22 mouse cellular contexts compared by ENCODE assay signal in genomic region chr4:88337365-88337764, GRCm38 (mm10).
A peak's percentile ranks its signal among the peaks of the same experiment; 100 is the strongest.
DNase-seq lines count a peak whose midpoint lies in the region; ATAC-seq lines count a peak whose summit lies in the region.
"Had no signal": no experiment of that assay in that cellular context is flagged by ENCODE, and none has a peak within 500 bp of the region (broad histone marks: within the 10 kb centered on the region; RNA-seq: fewer than 3 reads in every experiment).

No protein-coding gene starts in this region.

- H3K9ac ChIP-seq in forebrain, embryonic 16.5 days (replicated peaks; ENCODE audit: low read depth, low read length) = no peak overlapping the region
- no peak overlapping the region for H3K9ac ChIP-seq in lung, embryonic 15.5 days
- H3K9ac ChIP-seq in forebrain, embryonic 14.5 days (ENCODE audit: low read length) = no peak overlapping the region
- no peak overlapping the region for H3K9ac ChIP-seq in stomach, embryonic 16.5 days (ENCODE audit: low read length)
- H3K9ac ChIP-seq: heart, embryonic 15.5 days; kidney, embryonic 15.5 days; midbrain, embryonic 13.5 days had no signal

- H3K4me1 ChIP-seq in forebrain, embryonic 10.5 days = peaks cover 34% of the 10 kb centered on the region
- H3K4me1 ChIP-seq in forebrain, embryonic 16.5 days (replicated peaks; ENCODE audit: control insufficient read depth, insufficient read depth, low read length) = peaks cover 10% of the 10 kb centered on the region
- H3K4me1 ChIP-seq in lung, embryonic 15.5 days = no peaks in the 10 kb centered on the region
- peaks cover 15% of the 10 kb centered on the region for H3K4me1 ChIP-seq in forebrain, embryonic 14.5 days (ENCODE audit: control insufficient read depth, insufficient read depth, low read length)
- H3K4me1 ChIP-seq in stomach, embryonic 16.5 days (ENCODE audit: control insufficient read depth, insufficient read depth, low read length) = 0 out of 2 replicates have a peak, but pooled peaks cover 3% of the 10 kb centered on the region
- H3K4me1 ChIP-seq: heart, embryonic 15.5 days; kidney, embryonic 15.5 days had no signal

- WGBS in forebrain, embryonic 10.5 days = 80% methylated on average over 2 of the region's 2 CpGs
- WGBS in forebrain, embryonic 16.5 days = 55% methylated on average over 2 of the region's 2 CpGs
- 34% methylated on average over 2 of the region's 2 CpGs for WGBS in lung, embryonic 15.5 days
- WGBS in forebrain, embryonic 14.5 days = 64% methylated on average over 2 of the region's 2 CpGs
- 39% methylated on average over 2 of the region's 2 CpGs for WGBS in stomach, embryonic 16.5 days

- H3K4me3 ChIP-seq in forebrain, embryonic 10.5 days = no peak overlapping the region
- no peak overlapping the region for H3K4me3 ChIP-seq in forebrain, embryonic 16.5 days (replicated peaks; ENCODE audit: low read length)
- H3K4me3 ChIP-seq in lung, embryonic 15.5 days = no peak overlapping the region
- H3K4me3 ChIP-seq in forebrain, embryonic 14.5 days (ENCODE audit: low read depth, low read length) = no peak overlapping the region
- no peak overlapping the region for H3K4me3 ChIP-seq in stomach, embryonic 16.5 days (replicated peaks; ENCODE audit: low read length)
- H3K4me3 ChIP-seq: heart, embryonic 15.5 days; kidney, embryonic 15.5 days; left cerebral cortex, adult 2 months; megakaryocyte, embryonic 14.5 days; midbrain, embryonic 13.5 days had no signal

- H3K27me3 ChIP-seq in forebrain, embryonic 10.5 days (ENCODE audit: poor library complexity, severe bottlenecking) = no peaks in the 10 kb centered on the region
- no peaks in the 10 kb centered on the region for H3K27me3 ChIP-seq in forebrain, embryonic 16.5 days (replicated peaks; ENCODE audit: control insufficient read depth, insufficient read depth, low read length)
- no peaks in the 10 kb centered on the region for H3K27me3 ChIP-seq in lung, embryonic 15.5 days
- no peaks in the 10 kb centered on the region for H3K27me3 ChIP-seq in forebrain, embryonic 14.5 days (replicated peaks; ENCODE audit: control insufficient read depth, insufficient read depth, low read length)
- H3K27me3 ChIP-seq in stomach, embryonic 16.5 days (ENCODE audit: control insufficient read depth, insufficient read depth, low read length) = no peaks in the 10 kb centered on the region
- H3K27me3 ChIP-seq: heart, embryonic 15.5 days; kidney, embryonic 15.5 days; megakaryocyte, embryonic 14.5 days; midbrain, embryonic 13.5 days had no signal

- H3K36me3 ChIP-seq in forebrain, embryonic 10.5 days (replicated peaks) = no peaks in the 10 kb centered on the region
- no peaks in the 10 kb centered on the region for H3K36me3 ChIP-seq in forebrain, embryonic 16.5 days (ENCODE audit: control insufficient read depth, insufficient read depth)
- H3K36me3 ChIP-seq in lung, embryonic 15.5 days = no peaks in the 10 kb centered on the region
- H3K36me3 ChIP-seq in forebrain, embryonic 14.5 days (ENCODE audit: control insufficient read depth, insufficient read depth, low read length) = no peaks in the 10 kb centered on the region
- H3K36me3 ChIP-seq in stomach, embryonic 16.5 days (ENCODE audit: control insufficient read depth, insufficient read depth, low read length) = no peaks in the 10 kb centered on the region
- H3K36me3 ChIP-seq: heart, embryonic 15.5 days; kidney, embryonic 15.5 days; midbrain, embryonic 13.5 days had no signal

- no peak for DNase-seq in forebrain, embryonic 10.5 days (ENCODE audit: extremely low spot score, low spot score)
- no peak for DNase-seq in lung, adult 18-20 months
- DNase-seq in forebrain, embryonic 14.5 days (ENCODE audit: low spot score) = no peak
- DNase-seq in ovary, adult 18-20 months (ENCODE audit: low spot score) = no peak
- no peak for DNase-seq in kidney, postnatal 14 days
- DNase-seq: adrenal gland, postnatal 25 days; cerebellum, adult 9-10 months; gastrocnemius, postnatal 36 days; heart, postnatal 36 days; left cerebral cortex, postnatal 4 days; lung, postnatal 14 days had no signal

- H3K9me3 ChIP-seq in forebrain, embryonic 10.5 days = no peaks in the 10 kb centered on the region
- no peaks in the 10 kb centered on the region for H3K9me3 ChIP-seq in forebrain, embryonic 16.5 days (ENCODE audit: control insufficient read depth, low read length)
- no peaks in the 10 kb centered on the region for H3K9me3 ChIP-seq in lung, embryonic 15.5 days
- no peaks in the 10 kb centered on the region for H3K9me3 ChIP-seq in forebrain, embryonic 14.5 days (replicated peaks; ENCODE audit: control insufficient read depth, low read length)
- H3K9me3 ChIP-seq in stomach, embryonic 16.5 days (replicated peaks; ENCODE audit: control insufficient read depth, low read length) = no peaks in the 10 kb centered on the region
- H3K9me3 ChIP-seq: heart, embryonic 15.5 days; kidney, embryonic 15.5 days; megakaryocyte, embryonic 14.5 days; midbrain, embryonic 13.5 days had no signal

- no peak for ATAC-seq in forebrain, embryonic 16.5 days
- no peak for ATAC-seq in lung, embryonic 15.5 days (ENCODE audit: borderline replicate concordance, extremely low read depth, low FRiP score, low TSS enrichment)
- no peak for ATAC-seq in forebrain, embryonic 14.5 days
- no peak for ATAC-seq in stomach, embryonic 16.5 days (ENCODE audit: insufficient read depth, low FRiP score)
- ATAC-seq: CD4-positive, CD25-positive, alpha-beta regulatory T cell, adult 4 months; intestine, embryonic 16.5 days had no signal

- H3K4me2 ChIP-seq in forebrain, embryonic 16.5 days (ENCODE audit: low read length) = no peak overlapping the region
- no peak overlapping the region for H3K4me2 ChIP-seq in lung, embryonic 15.5 days
- no peak overlapping the region for H3K4me2 ChIP-seq in forebrain, embryonic 14.5 days (ENCODE audit: low read length)
- no peak overlapping the region for H3K4me2 ChIP-seq in stomach, embryonic 16.5 days (ENCODE audit: low read depth, low read length)
- H3K4me2 ChIP-seq: heart, embryonic 15.5 days; kidney, embryonic 15.5 days; midbrain, embryonic 13.5 days had no signal

- peak overlapping the region; percentile 44; the same call in 1 of the 2 replicates for H3K27ac ChIP-seq in forebrain, embryonic 10.5 days
- no peak overlapping the region for H3K27ac ChIP-seq in forebrain, embryonic 16.5 days (ENCODE audit: low read length)
- H3K27ac ChIP-seq in lung, embryonic 15.5 days = 0 out of 2 replicates have a peak overlapping the region, but pooled peaks have one; percentile 24
- H3K27ac ChIP-seq in forebrain, embryonic 14.5 days (ENCODE audit: low read depth, low read length) = 0 out of 2 replicates have a peak overlapping the region, but pooled peaks have one; percentile 7
- H3K27ac ChIP-seq in stomach, embryonic 16.5 days (ENCODE audit: low read length) = peak overlapping the region; percentile 22; the same call in 1 of the 2 replicates
- H3K27ac ChIP-seq: heart, embryonic 15.5 days; hindbrain, postnatal 0 days; kidney, embryonic 15.5 days; left cerebral cortex, adult 2 months; midbrain, embryonic 13.5 days had no signal
